Mouse (Mus musculus): ENCODE data around the gene Faah. TPM values are rescaled to one million over a fixed set of nuclear protein-coding genes. Genes with fewer than 3 reads are reported as not detected.

Faah gene
- polyA plus RNA-seq, 1 experiment from 2014 or later: 26.7 TPM

Other genes with a start within 250 kb of the Faah start
- gene Tex38, start 236.9 kb downstream of the Faah start, polyA plus RNA-seq (2015; fragmentation: Nextera tagmentation; extraction: Ambion mirVana): 0.58 and 0.66 TPM in 2 replicates
- gene Atpaf1, start 233.1 kb downstream of the Faah start, polyA plus RNA-seq (2015; fragmentation: Nextera tagmentation; extraction: Ambion mirVana): 35.2 and 42.8 TPM in 2 replicates
- 5.6 and 6.5 TPM in 2 replicates for gene Mob3c, start 189.8 kb downstream of the Faah start, polyA plus RNA-seq (2015; fragmentation: Nextera tagmentation; extraction: Ambion mirVana)
- 25.9 and 27.5 TPM in 2 replicates for gene Mknk1, start 178.7 kb downstream of the Faah start, polyA plus RNA-seq (2015; fragmentation: Nextera tagmentation; extraction: Ambion mirVana)
- gene Kncn, start 133.5 kb downstream of the Faah start, polyA plus RNA-seq (2015; fragmentation: Nextera tagmentation; extraction: Ambion mirVana): 0.17 TPM in 1 of 2 replicates, not detected in the other
- 0.27 and 0.28 TPM in 2 replicates for gene 6430628N08Rik, start 127.3 kb downstream of the Faah start, polyA plus RNA-seq (2015; fragmentation: Nextera tagmentation; extraction: Ambion mirVana)
- 10.9 and 12.7 TPM in 2 replicates for gene Dmbx1, start 78.0 kb downstream of the Faah start, polyA plus RNA-seq (2015; fragmentation: Nextera tagmentation; extraction: Ambion mirVana)
- 12.3 and 13.5 TPM in 2 replicates for gene Nsun4, start 36.0 kb upstream of the Faah start, polyA plus RNA-seq (2015; fragmentation: Nextera tagmentation; extraction: Ambion mirVana)
- gene Uqcrh, start 57.1 kb upstream of the Faah start, polyA plus RNA-seq (2015; fragmentation: Nextera tagmentation; extraction: Ambion mirVana): 406 and 430 TPM in 2 replicates
- 74.4 and 74.5 TPM in 2 replicates for gene Lrrc41, start 57.3 kb upstream of the Faah start, polyA plus RNA-seq (2015; fragmentation: Nextera tagmentation; extraction: Ambion mirVana)
- gene Rad54l, start 105.8 kb upstream of the Faah start, polyA plus RNA-seq (2015; fragmentation: Nextera tagmentation; extraction: Ambion mirVana): 7.9 and 9.3 TPM in 2 replicates
- gene Pomgnt1, start 105.9 kb upstream of the Faah start, polyA plus RNA-seq (2015; fragmentation: Nextera tagmentation; extraction: Ambion mirVana): 70.5 and 72.4 TPM in 2 replicates
- 2.2 and 2.6 TPM in 2 replicates for gene Lurap1, start 133.4 kb upstream of the Faah start, polyA plus RNA-seq (2015; fragmentation: Nextera tagmentation; extraction: Ambion mirVana)
- 0.22 and 0.26 TPM in 2 replicates for gene Tspan1, start 149.7 kb upstream of the Faah start, polyA plus RNA-seq (2015; fragmentation: Nextera tagmentation; extraction: Ambion mirVana)
- not detected in 2 replicates for gene 1700042G07Rik, start 155.4 kb upstream of the Faah start, polyA plus RNA-seq (2015; fragmentation: Nextera tagmentation; extraction: Ambion mirVana)
- not detected in 2 replicates for gene Gm49337, start 155.5 kb upstream of the Faah start, polyA plus RNA-seq (2015; fragmentation: Nextera tagmentation; extraction: Ambion mirVana)
- gene Pik3r3, start 203.7 kb upstream of the Faah start, polyA plus RNA-seq (2015; fragmentation: Nextera tagmentation; extraction: Ambion mirVana): 81.1 and 89.7 TPM in 2 replicates